Mouse (Mus musculus): Measurements from ENCODE around the gene Zfp866.
A peak's percentile ranks its signal among the peaks of the same experiment; 100 is the strongest.

Gene Zfp866

GRCm38 (mm10) chr8:69716403-69717231, 74.4 kb downstream of the Zfp866 start:
- peak; percentile 91 to 97 for DNase-seq

GRCm38 (mm10) chr8:69715366-69715765, 75.6 kb downstream of the Zfp866 start:
- DNase-seq, result no peak

- no peak for DNase-seq
Measured at GRCm38 (mm10) chr8:69713516-69713915, 77.5 kb downstream of the Zfp866 start.

All from thymus, adult 18-20 months (tissue).